Mouse (Mus musculus) liver, adult 2 months (tissue): Measurements from ENCODE around the gene Vhl.

Source experiments
- CTCF ChIP-seq: fragments of 200-500 bp; IDR thresholded peaks from 2 replicates; pipeline ENCODE4 v1.5.1; 2011; ENCODE audit warnings: low read depth, low read length, control low read depth
- POLR2A ChIP-seq: fragments of 200-500 bp; IDR thresholded peaks from 2 replicates; pipeline ENCODE4 v1.6.1; 2011; ENCODE audit warnings: low read length, control low read depth; ENCODE audit not compliant: insufficient read depth; ENCODE audit errors: extremely low read depth

GRCm38 (mm10) chr6:113643021-113643420 is 19.3 kb downstream of the Vhl start:
- TF ChIP-seq POLR2A (no peak), CTCF (no peak)
